In genomic region chr2:27396656-27397440, GRCm38 (mm10) we compare ENCODE assay signal across 15 mouse cellular contexts. TPM values are rescaled to one million over a fixed set of nuclear protein-coding genes. Genes with fewer than 3 reads are reported as not detected.
A peak's percentile ranks its signal among the peaks of the same experiment; 100 is the strongest.
DNase-seq lines count a peak whose midpoint lies in the region; ATAC-seq and TF ChIP-seq lines count a peak whose summit lies in the region.
"Had no signal": no experiment of that assay in that cellular context is flagged by ENCODE, and none has a peak within 500 bp of the region (broad histone marks: within the 10 kb centered on the region; RNA-seq: fewer than 3 reads in every experiment).

No protein-coding gene starts in this region.

- no peak overlapping the region for H3K4me3 ChIP-seq in forebrain, embryonic 10.5 days
- no peak overlapping the region for H3K4me3 ChIP-seq in forebrain, embryonic 11.5 days (ENCODE audit: low read depth, low read length)
- H3K4me3 ChIP-seq in limb, embryonic 13.5 days, result no peak overlapping the region
- H3K4me3 ChIP-seq in limb, embryonic 10.5 days, result no peak overlapping the region
- no peak overlapping the region for H3K4me3 ChIP-seq in hindbrain, embryonic 14.5 days (replicated peaks; ENCODE audit: low read length)
- H3K4me3 ChIP-seq in midbrain, postnatal 0 days (ENCODE audit: low read depth, low read length), result no peak overlapping the region
- H3K4me3 ChIP-seq: liver, embryonic 15.5 days had no signal

- DNase-seq in forebrain, embryonic 10.5 days (ENCODE audit: extremely low spot score, low spot score), result no peak
- DNase-seq in forebrain, embryonic 11.5 days (ENCODE audit: low spot score), result no peak
- DNase-seq in limb, embryonic 10.5 days (ENCODE audit: low spot score), result no peak
- DNase-seq in hindbrain, embryonic 14.5 days (ENCODE audit: low spot score), result no peak
- DNase-seq in midbrain, postnatal 0 days (ENCODE audit: low spot score), result peak; percentile 66
- no peak for DNase-seq in lung, adult 18-20 months
- DNase-seq in urinary bladder, postnatal 4 days (ENCODE audit: low spot score in 2 of 2), result no peak
- DNase-seq: adrenal gland, postnatal 25 days; cerebellum, postnatal 36 days; heart, adult 11 months; right cerebral cortex, postnatal 4 days had no signal

- TF ChIP-seq CTCF in midbrain, postnatal 0 days (IDR thresholded peaks at IDR 0.05), result no peak

- H3K27me3 ChIP-seq in forebrain, embryonic 10.5 days (ENCODE audit: poor library complexity, severe bottlenecking), result no peaks in the 10 kb centered on the region
- H3K27me3 ChIP-seq in forebrain, embryonic 11.5 days (ENCODE audit: control insufficient read depth, insufficient read depth, low read length), result no peaks in the 10 kb centered on the region
- H3K27me3 ChIP-seq in limb, embryonic 13.5 days, result no peaks in the 10 kb centered on the region
- no peaks in the 10 kb centered on the region for H3K27me3 ChIP-seq in limb, embryonic 10.5 days (ENCODE audit: low read depth, poor library complexity, severe bottlenecking)
- H3K27me3 ChIP-seq in hindbrain, embryonic 14.5 days (ENCODE audit: control insufficient read depth, insufficient read depth, low read length), result no peaks in the 10 kb centered on the region
- no peaks in the 10 kb centered on the region for H3K27me3 ChIP-seq in midbrain, postnatal 0 days (ENCODE audit: insufficient read depth, low read length)
- H3K27me3 ChIP-seq: liver, embryonic 15.5 days had no signal

- peaks cover 23% of the 10 kb centered on the region for H3K36me3 ChIP-seq in forebrain, embryonic 10.5 days (replicated peaks)
- no peaks in the 10 kb centered on the region for H3K36me3 ChIP-seq in forebrain, embryonic 11.5 days (ENCODE audit: control insufficient read depth, insufficient read depth, low read length)
- H3K36me3 ChIP-seq in limb, embryonic 13.5 days, result no peaks in the 10 kb centered on the region
- peaks cover 17% of the 10 kb centered on the region for H3K36me3 ChIP-seq in limb, embryonic 10.5 days
- H3K36me3 ChIP-seq in hindbrain, embryonic 14.5 days (replicated peaks; ENCODE audit: control insufficient read depth, insufficient read depth), result no peaks in the 10 kb centered on the region
- H3K36me3 ChIP-seq in midbrain, postnatal 0 days (ENCODE audit: insufficient read depth, low read length), result no peaks in the 10 kb centered on the region
- H3K36me3 ChIP-seq: liver, embryonic 15.5 days had no signal

- 62% methylated on average over 17 of the region's 17 CpGs for WGBS in forebrain, embryonic 10.5 days
- WGBS in forebrain, embryonic 11.5 days, result 59% methylated on average over 17 of the region's 17 CpGs
- 53% methylated on average over 17 of the region's 17 CpGs for WGBS in limb, embryonic 13.5 days
- 63% methylated on average over 17 of the region's 17 CpGs for WGBS in limb, embryonic 10.5 days
- WGBS in hindbrain, embryonic 14.5 days, result 59% methylated on average over 17 of the region's 17 CpGs
- 44% methylated on average over 17 of the region's 17 CpGs for WGBS in midbrain, postnatal 0 days

- peaks cover 64% of the 10 kb centered on the region for H3K4me1 ChIP-seq in forebrain, embryonic 10.5 days
- H3K4me1 ChIP-seq in forebrain, embryonic 11.5 days (replicated peaks; ENCODE audit: control insufficient read depth, insufficient read depth, low read length), result peaks cover 23% of the 10 kb centered on the region
- peaks cover 42% of the 10 kb centered on the region for H3K4me1 ChIP-seq in limb, embryonic 13.5 days
- peaks cover 48% of the 10 kb centered on the region for H3K4me1 ChIP-seq in limb, embryonic 10.5 days
- H3K4me1 ChIP-seq in hindbrain, embryonic 14.5 days (replicated peaks; ENCODE audit: control insufficient read depth, insufficient read depth, low read length), result peaks cover 37% of the 10 kb centered on the region
- H3K4me1 ChIP-seq in midbrain, postnatal 0 days (ENCODE audit: insufficient read depth, low read length), result 0 out of 2 replicates have a peak, but pooled peaks cover 3% of the 10 kb centered on the region

- 0 out of 2 replicates have a peak overlapping the region, but pooled peaks have one; percentile 44 for H3K27ac ChIP-seq in forebrain, embryonic 10.5 days
- no peak overlapping the region for H3K27ac ChIP-seq in forebrain, embryonic 11.5 days (ENCODE audit: low read depth, low read length)
- no peak overlapping the region for H3K27ac ChIP-seq in limb, embryonic 13.5 days
- H3K27ac ChIP-seq in limb, embryonic 10.5 days, result no peak overlapping the region
- peak overlapping the region; percentile 58 for H3K27ac ChIP-seq in hindbrain, embryonic 14.5 days
- H3K27ac ChIP-seq in midbrain, postnatal 0 days (ENCODE audit: low read depth, low read length), result 0 out of 2 replicates have a peak overlapping the region, but pooled peaks have one; percentile 34
- H3K27ac ChIP-seq: liver, embryonic 15.5 days; macrophage had no signal

- H3K9ac ChIP-seq in forebrain, embryonic 11.5 days (ENCODE audit: low read length), result no peak overlapping the region
- peak overlapping the region; percentile 26; the same call in 1 of the 2 replicates for H3K9ac ChIP-seq in limb, embryonic 13.5 days
- H3K9ac ChIP-seq in hindbrain, embryonic 14.5 days, result no peak overlapping the region
- H3K9ac ChIP-seq in midbrain, postnatal 0 days (replicated peaks; ENCODE audit: low read length, poor library complexity, severe bottlenecking), result no peak overlapping the region
- H3K9ac ChIP-seq: liver, embryonic 15.5 days had no signal

- H3K4me2 ChIP-seq in forebrain, embryonic 11.5 days (ENCODE audit: low read depth, low read length, severe bottlenecking), result no peak overlapping the region
- no peak overlapping the region for H3K4me2 ChIP-seq in limb, embryonic 13.5 days (replicated peaks)
- H3K4me2 ChIP-seq in hindbrain, embryonic 14.5 days (replicated peaks), result no peak overlapping the region
- no peak overlapping the region for H3K4me2 ChIP-seq in midbrain, postnatal 0 days (ENCODE audit: low read depth, low read length, poor library complexity, severe bottlenecking)
- H3K4me2 ChIP-seq: liver, embryonic 15.5 days had no signal

- ATAC-seq in forebrain, embryonic 11.5 days (replicated peaks; ENCODE audit: low FRiP score), result no peak
- ATAC-seq in limb, embryonic 13.5 days (ENCODE audit: low FRiP score, low read depth), result no peak
- ATAC-seq in hindbrain, embryonic 14.5 days (ENCODE audit: low FRiP score), result peak; percentile 61; the same call in 1 of the 2 replicates
- no peak for ATAC-seq in midbrain, postnatal 0 days (ENCODE audit: low FRiP score)
- ATAC-seq: activated CD4-positive, CD25-positive, alpha-beta regulatory T cell, adult 4 months had no signal

- H3K9me3 ChIP-seq in forebrain, embryonic 10.5 days, result peaks cover 16% of the 10 kb centered on the region
- no peaks in the 10 kb centered on the region for H3K9me3 ChIP-seq in forebrain, embryonic 11.5 days (ENCODE audit: control insufficient read depth, low read length)
- H3K9me3 ChIP-seq in limb, embryonic 13.5 days, result peaks cover 12% of the 10 kb centered on the region
- 0 out of 2 replicates have a peak, but pooled peaks cover 3% of the 10 kb centered on the region for H3K9me3 ChIP-seq in limb, embryonic 10.5 days (replicated peaks)
- no peaks in the 10 kb centered on the region; the same call in 1 of the 2 replicates for H3K9me3 ChIP-seq in hindbrain, embryonic 14.5 days (ENCODE audit: control insufficient read depth, low read length)
- H3K9me3 ChIP-seq in midbrain, postnatal 0 days (ENCODE audit: low read length), result no peaks in the 10 kb centered on the region
- H3K9me3 ChIP-seq: liver, embryonic 15.5 days had no signal

RNA-seq across cellular contexts. Expression of gene Vav2, which starts 30.0 kb away (rescaled TPM):
- 11.5 and 11.8 TPM in 2 replicates for polyA plus RNA-seq in forebrain, embryonic 10.5 days (2016; fragmentation: Nextera tagmentation; extraction: Ambion mirVana)
- 12.7 and 15.7 TPM in 2 replicates for polyA plus RNA-seq in forebrain, embryonic 11.5 days (2014; fragmentation: Nextera tagmentation; extraction: Ambion mirVana)
- 4.9 and 5.7 TPM in 2 replicates for polyA plus RNA-seq in limb, embryonic 13.5 days (2015; fragmentation: Nextera tagmentation; extraction: Ambion mirVana)
- polyA plus RNA-seq in limb, embryonic 10.5 days (2016; fragmentation: Nextera tagmentation; extraction: Ambion mirVana), result 9.2 and 9.6 TPM in 2 replicates
- 15.0 and 16.0 TPM in 2 replicates for polyA plus RNA-seq in hindbrain, embryonic 14.5 days (2014; fragmentation: Nextera tagmentation; extraction: Ambion mirVana)
- 33.6 and 34.8 TPM in 2 replicates for total RNA-seq in midbrain, postnatal 0 days (2014; rRNA removed)
- polyA plus RNA-seq in midbrain, postnatal 0 days (2015; fragmentation: Nextera tagmentation; extraction: Ambion mirVana), result 6.4 TPM in 2 replicates

RNA-seq across cellular contexts. Expression of gene Brd3os, which starts 45.3 kb away (rescaled TPM):
- polyA plus RNA-seq in forebrain, embryonic 10.5 days (2016; fragmentation: Nextera tagmentation; extraction: Ambion mirVana), result 10.2 and 11.0 TPM in 2 replicates
- 14.4 and 16.0 TPM in 2 replicates for polyA plus RNA-seq in forebrain, embryonic 11.5 days (2014; fragmentation: Nextera tagmentation; extraction: Ambion mirVana)
- polyA plus RNA-seq in limb, embryonic 13.5 days (2015; fragmentation: Nextera tagmentation; extraction: Ambion mirVana), result 14.8 and 15.5 TPM in 2 replicates
- 5.2 and 7.6 TPM in 2 replicates for polyA plus RNA-seq in limb, embryonic 10.5 days (2016; fragmentation: Nextera tagmentation; extraction: Ambion mirVana)
- 43.8 and 45.9 TPM in 2 replicates for polyA plus RNA-seq in hindbrain, embryonic 14.5 days (2014; fragmentation: Nextera tagmentation; extraction: Ambion mirVana)
- 32.9 and 44.2 TPM in 2 replicates for total RNA-seq in midbrain, postnatal 0 days (2014; rRNA removed)
- polyA plus RNA-seq in midbrain, postnatal 0 days (2015; fragmentation: Nextera tagmentation; extraction: Ambion mirVana), result 42.5 and 47.4 TPM in 2 replicates

Comparison
In these comparisons a context has a peak if more than half of its experiments do, and no peak if none do; other contexts are left out.
1. H3K27ac ChIP-seq: peak in forebrain, embryonic 10.5 days (single experiment), hindbrain, embryonic 14.5 days (single experiment) and midbrain, postnatal 0 days (single experiment); none in forebrain, embryonic 11.5 days (single experiment), limb, embryonic 13.5 days (single experiment) and limb, embryonic 10.5 days (single experiment).